Mouse (Mus musculus): Measurements from ENCODE around the gene Dbnl. TPM values are rescaled to one million over a fixed set of nuclear protein-coding genes. Genes with fewer than 3 reads are reported as not detected.

Gene Dbnl
- total and polyA plus RNA-seq, 3 experiments: 36.4 to 155 (median 107) TPM

DNA sequence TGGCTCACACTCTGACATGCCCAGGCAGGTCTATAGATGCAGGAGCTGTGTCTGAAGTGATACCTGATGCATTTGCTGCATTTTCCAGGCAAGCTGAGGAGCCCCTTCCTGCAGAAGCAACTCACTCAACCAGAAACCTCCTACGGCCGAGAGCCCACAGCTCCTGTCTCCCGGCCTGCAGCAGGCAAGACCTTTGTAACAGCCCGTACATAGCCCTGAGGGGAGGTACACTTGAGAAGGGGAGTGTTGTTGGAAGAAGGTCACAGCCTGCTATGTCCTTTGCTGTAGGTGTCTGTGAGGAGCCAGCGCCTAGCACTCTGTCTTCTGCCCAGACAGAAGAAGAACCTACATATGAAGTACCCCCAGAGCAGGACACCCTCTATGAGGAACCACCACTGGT is 9.6 kb downstream of the Dbnl start:
- no peak for ATAC-seq (ENCODE audit: extremely low read depth, insufficient number of reproducible peaks, low FRiP score, poor library complexity, severe bottlenecking)
- Histone ChIP-seq H3K9me3 (replicated peaks) (no peaks in the 10 kb centered on the region), H3K36me3 (replicated peaks) (peaks cover 92% of the 10 kb centered on the region), H3K4me3 (ENCODE audit: low read depth, low read length) (no peak overlapping the region), H3K27me3 (ENCODE audit: insufficient read depth, low read length) (no peaks in the 10 kb centered on the region), H3K4me1 (ENCODE audit: insufficient read depth, low read depth, low read length) (peaks cover 44% of the 10 kb centered on the region)
- DNase-seq (ENCODE audit: low spot score): no peak
- TF ChIP-seq GATA2 (IDR thresholded peaks at IDR 0.05; ENCODE audit: borderline replicate concordance, low read depth, low read length) (no peak), POLR2AphosphoS5 (IDR thresholded peaks at IDR 0.05; ENCODE audit: insufficient replicate concordance, low read depth, low read length) (no peak), GATA1 (IDR thresholded peaks at IDR 0.05; ENCODE audit: borderline replicate concordance, low read length) (no peak), TAL1 (conservative IDR thresholded peaks at IDR 0.05; ENCODE audit: low read depth, low read length) (no peak), CTCF (IDR thresholded peaks at IDR 0.05; ENCODE audit: low read depth, low read length) (no peak)

DNA sequence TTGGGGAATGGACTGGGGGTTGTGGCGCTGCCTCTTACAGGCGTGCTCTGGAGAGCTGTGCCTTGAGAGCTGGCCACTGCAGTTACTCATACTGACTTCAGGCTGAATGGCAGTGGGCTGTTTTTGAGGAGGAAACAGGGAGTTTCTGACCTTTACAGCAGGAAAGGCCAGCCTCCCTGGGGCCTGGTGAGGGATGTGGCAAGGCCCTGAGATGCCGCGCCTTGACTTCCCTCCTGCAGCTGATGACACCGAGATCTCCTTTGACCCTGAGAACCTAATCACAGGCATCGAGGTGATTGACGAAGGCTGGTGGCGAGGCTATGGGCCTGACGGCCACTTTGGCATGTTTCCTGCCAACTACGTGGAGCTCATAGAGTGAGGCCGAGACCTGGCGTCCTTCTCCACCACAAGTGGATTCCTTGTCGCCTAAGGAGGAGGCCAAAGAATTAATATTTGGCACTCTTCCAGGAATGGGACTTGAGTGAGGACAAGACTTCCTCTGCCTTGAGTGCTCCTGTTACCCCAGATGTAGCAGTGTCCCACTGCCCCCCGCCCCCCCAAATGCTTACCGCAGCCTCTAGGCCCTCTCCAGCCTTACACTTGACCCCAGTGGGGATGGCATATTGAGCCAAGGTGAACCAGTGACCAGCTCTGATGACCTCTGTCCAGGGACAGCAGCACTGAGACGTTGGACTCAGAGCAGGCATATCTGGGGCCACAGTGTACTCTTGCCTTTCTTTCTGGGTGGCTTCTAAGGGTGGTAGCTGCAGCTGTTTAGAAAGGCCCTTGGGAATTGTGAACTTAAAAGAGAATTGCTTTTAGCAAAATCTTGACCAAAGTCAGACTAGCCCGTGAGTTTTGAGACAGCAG is 11.6 kb downstream of the Dbnl start:
- DNase-seq (ENCODE audit: low spot score) (no peak), ATAC-seq (ENCODE audit: extremely low read depth, insufficient number of reproducible peaks, low FRiP score, poor library complexity, severe bottlenecking) (no peak)
- H3K9me3 ChIP-seq (replicated peaks): no peaks in the 10 kb centered on the region
- H3K4me3 ChIP-seq (ENCODE audit: low read depth, low read length): no peak overlapping the region
- H3K27me3 ChIP-seq (ENCODE audit: insufficient read depth, low read length): no peaks in the 10 kb centered on the region
- TF ChIP-seq GATA1 (IDR thresholded peaks at IDR 0.05; ENCODE audit: borderline replicate concordance, low read length) (no peak), CTCF (IDR thresholded peaks at IDR 0.05; ENCODE audit: low read depth, low read length) (no peak), POLR2AphosphoS5 (IDR thresholded peaks at IDR 0.05; ENCODE audit: insufficient replicate concordance, low read depth, low read length) (no peak), TAL1 (conservative IDR thresholded peaks at IDR 0.05; ENCODE audit: low read depth, low read length) (no peak), GATA2 (IDR thresholded peaks at IDR 0.05; ENCODE audit: borderline replicate concordance, low read depth, low read length) (no peak)
- peaks cover 74% of the 10 kb centered on the region for H3K36me3 ChIP-seq (replicated peaks)
- peaks cover 53% of the 10 kb centered on the region for H3K4me1 ChIP-seq (ENCODE audit: insufficient read depth, low read depth, low read length)

DNA sequence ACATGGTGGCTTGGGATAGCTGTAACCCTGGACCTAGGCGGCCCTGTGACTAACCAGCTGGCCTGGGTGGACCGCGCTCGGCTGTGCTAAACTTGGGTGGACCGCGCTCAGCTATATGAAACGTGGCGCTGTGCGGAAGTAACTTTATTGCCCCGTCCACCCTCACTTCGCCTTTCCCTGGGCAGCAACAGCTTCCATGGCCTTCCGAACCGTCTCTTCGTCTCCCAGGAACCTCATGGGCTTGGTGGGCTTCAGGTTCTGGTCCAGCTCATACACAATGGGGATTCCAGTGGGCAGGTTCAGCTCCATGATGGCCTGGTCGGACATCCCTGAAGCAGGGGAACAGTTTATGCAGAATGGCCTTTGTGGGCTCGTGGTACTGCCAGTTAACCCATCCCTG is 13.2 kb downstream of the Dbnl start:
- no peak for TF ChIP-seq GATA2 (IDR thresholded peaks at IDR 0.05; ENCODE audit: borderline replicate concordance, low read depth, low read length)
- no peak for TF ChIP-seq POLR2AphosphoS5 (IDR thresholded peaks at IDR 0.05; ENCODE audit: insufficient replicate concordance, low read depth, low read length)
- no peak for TF ChIP-seq TAL1 (conservative IDR thresholded peaks at IDR 0.05; ENCODE audit: low read depth, low read length)
- no peak for TF ChIP-seq CTCF (IDR thresholded peaks at IDR 0.05; ENCODE audit: low read depth, low read length)
- no peak for TF ChIP-seq GATA1 (IDR thresholded peaks at IDR 0.05; ENCODE audit: borderline replicate concordance, low read length)
- ATAC-seq (ENCODE audit: extremely low read depth, insufficient number of reproducible peaks, low FRiP score, poor library complexity, severe bottlenecking) (no peak), DNase-seq (ENCODE audit: low spot score) (no peak)
- Histone ChIP-seq H3K4me1 (ENCODE audit: insufficient read depth, low read depth, low read length) (peaks cover 63% of the 10 kb centered on the region), H3K36me3 (replicated peaks) (peaks cover 57% of the 10 kb centered on the region), H3K9me3 (replicated peaks) (no peaks in the 10 kb centered on the region), H3K27me3 (ENCODE audit: insufficient read depth, low read length) (no peaks in the 10 kb centered on the region), H3K4me3 (ENCODE audit: low read depth, low read length) (no peak overlapping the region)

DNA sequence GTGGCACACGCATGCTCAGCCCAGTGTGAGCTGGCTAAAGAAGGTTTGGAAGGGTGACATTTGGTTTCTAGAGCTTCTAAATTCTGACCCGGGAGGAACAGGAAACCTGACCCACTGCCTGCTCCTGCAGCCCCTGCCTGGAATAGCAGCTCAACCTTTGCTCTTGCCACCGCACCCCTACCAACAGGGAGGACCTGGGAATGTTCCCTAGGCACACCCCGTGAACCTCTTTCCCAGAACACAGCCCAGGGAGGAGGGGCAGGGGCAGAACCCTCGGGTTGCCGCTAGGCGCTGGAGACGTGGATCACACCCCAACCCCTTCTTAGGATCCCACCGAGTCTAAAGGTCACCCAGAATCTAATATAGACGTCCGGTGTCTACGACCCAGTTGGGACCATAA is 13.7 kb downstream of the Dbnl start:
- H3K36me3 ChIP-seq (replicated peaks): peaks cover 52% of the 10 kb centered on the region
- peaks cover 58% of the 10 kb centered on the region for H3K4me1 ChIP-seq (ENCODE audit: insufficient read depth, low read depth, low read length)
- no peak for TF ChIP-seq POLR2AphosphoS5 (IDR thresholded peaks at IDR 0.05; ENCODE audit: insufficient replicate concordance, low read depth, low read length)
- TF ChIP-seq CTCF (IDR thresholded peaks at IDR 0.05; ENCODE audit: low read depth, low read length): no peak
- TF ChIP-seq TAL1 (conservative IDR thresholded peaks at IDR 0.05; ENCODE audit: low read depth, low read length): no peak
- no peak for TF ChIP-seq GATA1 (IDR thresholded peaks at IDR 0.05; ENCODE audit: borderline replicate concordance, low read length)
- no peak for TF ChIP-seq GATA2 (IDR thresholded peaks at IDR 0.05; ENCODE audit: borderline replicate concordance, low read depth, low read length)
- H3K4me3 ChIP-seq (ENCODE audit: low read depth, low read length): no peak overlapping the region
- ATAC-seq (ENCODE audit: extremely low read depth, insufficient number of reproducible peaks, low FRiP score, poor library complexity, severe bottlenecking): no peak
- no peaks in the 10 kb centered on the region for H3K27me3 ChIP-seq (ENCODE audit: insufficient read depth, low read length)
- DNase-seq (ENCODE audit: low spot score): no peak
- no peaks in the 10 kb centered on the region for H3K9me3 ChIP-seq (replicated peaks)

- no peak for TF ChIP-seq GATA2 (IDR thresholded peaks at IDR 0.05; ENCODE audit: borderline replicate concordance, low read depth, low read length)
- no peak for TF ChIP-seq GATA1 (IDR thresholded peaks at IDR 0.05; ENCODE audit: borderline replicate concordance, low read length)
- peak; percentile 57; the same call in 1 of the 2 replicates for TF ChIP-seq POLR2AphosphoS5 (IDR thresholded peaks at IDR 0.05; ENCODE audit: insufficient replicate concordance, low read depth, low read length)
- ATAC-seq (ENCODE audit: extremely low read depth, insufficient number of reproducible peaks, low FRiP score, poor library complexity, severe bottlenecking) (no peak), DNase-seq (ENCODE audit: low spot score) (no peak)
- Histone ChIP-seq H3K27me3 (ENCODE audit: insufficient read depth, low read length) (no peaks in the 10 kb centered on the region), H3K36me3 (replicated peaks) (peaks cover 46% of the 10 kb centered on the region), H3K4me3 (ENCODE audit: low read depth, low read length) (no peak overlapping the region), H3K9me3 (replicated peaks) (no peaks in the 10 kb centered on the region), H3K4me1 (ENCODE audit: insufficient read depth, low read depth, low read length) (peaks cover 54% of the 10 kb centered on the region)
These were observed 14.3 kb downstream of the Dbnl start for GRCm38 (mm10) chr11:5802457-5803217.

- DNase-seq (ENCODE audit: low spot score): no peak
- no peaks in the 10 kb centered on the region for H3K27me3 ChIP-seq (ENCODE audit: insufficient read depth, low read length)
- H3K36me3 ChIP-seq (replicated peaks): peaks cover 37% of the 10 kb centered on the region
- no peaks in the 10 kb centered on the region for H3K9me3 ChIP-seq (replicated peaks)
- H3K4me1 ChIP-seq (ENCODE audit: insufficient read depth, low read depth, low read length): peaks cover 55% of the 10 kb centered on the region
- H3K4me3 ChIP-seq (ENCODE audit: low read depth, low read length): no peak within 1 kb of the TSS
- ATAC-seq (ENCODE audit: extremely low read depth, insufficient number of reproducible peaks, low FRiP score, poor library complexity, severe bottlenecking): no peak
- no peak for TF ChIP-seq CTCF (IDR thresholded peaks at IDR 0.05; ENCODE audit: low read depth, low read length)
- TF ChIP-seq POLR2AphosphoS5 (IDR thresholded peaks at IDR 0.05; ENCODE audit: insufficient replicate concordance, low read depth, low read length): no peak
- TF ChIP-seq TAL1 (conservative IDR thresholded peaks at IDR 0.05; ENCODE audit: low read depth, low read length): no peak
- no peak for TF ChIP-seq GATA1 (IDR thresholded peaks at IDR 0.05; ENCODE audit: borderline replicate concordance, low read length)
These were observed 15.3 kb downstream of the Dbnl start, which contains the start of gene Pgam2 for GRCm38 (mm10) chr11:5803551-5803981. TSS of gene Pgam2 (minus strand) at chr11:5803733.

Data from G1E (cell line).